Mouse (Mus musculus): ENCODE results near the gene Slc9a9.

- TF ChIP-seq CTCF (IDR thresholded peaks at IDR 0.05; ENCODE audit: control insufficient read depth, insufficient read depth, low read length) (no peak), POLR2A (IDR thresholded peaks at IDR 0.05; ENCODE audit: borderline replicate concordance, control insufficient read depth, low read depth, low read length) (no peak)
Measured at GRCm38 (mm10) chr9:95256680-95257316, 587.1 kb downstream of the Slc9a9 start.

All from bone marrow, adult 2 months (tissue).